ENCODE assay signal across 8 mouse cellular contexts in genomic region chr10:75060217-75060842, GRCm38 (mm10). TPM values are rescaled to one million over a fixed set of nuclear protein-coding genes. Genes with fewer than 3 reads are reported as not detected.
DNase-seq lines count a peak whose midpoint lies in the region; ATAC-seq lines count a peak whose summit lies in the region.

Bcr (plus strand) TSS chr10:75060592.

- H3K4me3 ChIP-seq in intestine, embryonic 14.5 days (ENCODE audit: low read depth, low read length), result peak within 1 kb of the TSS; percentile 79
- peak within 1 kb of the TSS; percentile 91 for H3K4me3 ChIP-seq in limb, embryonic 10.5 days
- peak within 1 kb of the TSS; percentile 93 for H3K4me3 ChIP-seq in midbrain, embryonic 12.5 days

- H3K9me3 ChIP-seq in intestine, embryonic 14.5 days (ENCODE audit: control insufficient read depth, low read length), result no peaks in the 10 kb centered on the region
- H3K9me3 ChIP-seq in limb, embryonic 10.5 days (replicated peaks), result no peaks in the 10 kb centered on the region
- H3K9me3 ChIP-seq in midbrain, embryonic 12.5 days, result no peaks in the 10 kb centered on the region

- H3K36me3 ChIP-seq in intestine, embryonic 14.5 days (ENCODE audit: control insufficient read depth, insufficient read depth, low read length), result no peaks in the 10 kb centered on the region; the same call in 1 of the 2 replicates
- peaks cover 13% of the 10 kb centered on the region for H3K36me3 ChIP-seq in limb, embryonic 10.5 days
- no peaks in the 10 kb centered on the region for H3K36me3 ChIP-seq in midbrain, embryonic 12.5 days

- ATAC-seq in intestine, embryonic 14.5 days (replicated peaks; ENCODE audit: low FRiP score, low TSS enrichment, low read depth), result peak; percentile 82
- ATAC-seq in midbrain, embryonic 12.5 days (ENCODE audit: low FRiP score, low read depth), result peak; percentile 83
- no peak for ATAC-seq in erythroid progenitor cell, adult 5-6 weeks (replicated peaks; ENCODE audit: low FRiP score, poor library complexity, severe bottlenecking)

- WGBS in intestine, embryonic 14.5 days, result 2% methylated on average over 42 of the region's 73 CpGs
- WGBS in limb, embryonic 10.5 days, result 1% methylated on average over 48 of the region's 73 CpGs
- WGBS in midbrain, embryonic 12.5 days, result 0% methylated on average over 33 of the region's 73 CpGs

- DNase-seq in ZHBTc4 (ENCODE audit: low read depth, low spot score), result peak; percentile 84
- peak; percentile 78 to 86 for DNase-seq in cerebellum, postnatal 36 days
- DNase-seq in gastrocnemius, postnatal 25 days, result peak; percentile 78
- peak; percentile 78 for DNase-seq in intestine, embryonic 14.5 days (ENCODE audit: low spot score)
- DNase-seq in limb, embryonic 10.5 days (ENCODE audit: low spot score), result peak; percentile 87
- peak; percentile 44 for DNase-seq in skeletal muscle tissue, adult 2 months (ENCODE audit: low read depth, low spot score)

- H3K4me1 ChIP-seq in intestine, embryonic 14.5 days (replicated peaks; ENCODE audit: control insufficient read depth, insufficient read depth, low read length), result peaks cover 33% of the 10 kb centered on the region
- H3K4me1 ChIP-seq in limb, embryonic 10.5 days, result peaks cover 62% of the 10 kb centered on the region
- H3K4me1 ChIP-seq in midbrain, embryonic 12.5 days, result peaks cover 69% of the 10 kb centered on the region

- 0 out of 2 replicates have a peak within 1 kb of the TSS, but pooled peaks have one; percentile 11 for H3K27ac ChIP-seq in intestine, embryonic 14.5 days (ENCODE audit: low read depth)
- H3K27ac ChIP-seq in limb, embryonic 10.5 days, result peak within 1 kb of the TSS; percentile 91
- H3K27ac ChIP-seq in midbrain, embryonic 12.5 days (replicated peaks), result peak within 1 kb of the TSS; percentile 84

- no peaks in the 10 kb centered on the region for H3K27me3 ChIP-seq in intestine, embryonic 14.5 days (replicated peaks; ENCODE audit: control insufficient read depth, insufficient read depth, low read length)
- H3K27me3 ChIP-seq in limb, embryonic 10.5 days (ENCODE audit: low read depth, poor library complexity, severe bottlenecking), result peaks cover 7% of the 10 kb centered on the region; the same call in 1 of the 2 replicates
- H3K27me3 ChIP-seq in midbrain, embryonic 12.5 days, result peaks cover 21% of the 10 kb centered on the region

- H3K9ac ChIP-seq in intestine, embryonic 14.5 days (ENCODE audit: low read length), result peak within 1 kb of the TSS; percentile 65
- H3K9ac ChIP-seq in midbrain, embryonic 12.5 days (replicated peaks), result peak within 1 kb of the TSS; percentile 87

- peak within 1 kb of the TSS; percentile 60 for H3K4me2 ChIP-seq in intestine, embryonic 14.5 days (ENCODE audit: low read length)
- H3K4me2 ChIP-seq in midbrain, embryonic 12.5 days (replicated peaks), result peak within 1 kb of the TSS; percentile 73

RNA-seq across cellular contexts. Expression of gene Bcr, which starts in this region (rescaled TPM):
- total RNA-seq in gastrocnemius, postnatal 25 days (2021), result 1 to 10 TPM; 3.6 to 4.8 TPM
- 11.3 and 14.4 TPM in 2 replicates for polyA plus RNA-seq in intestine, embryonic 14.5 days (2014; fragmentation: Nextera tagmentation; extraction: Ambion mirVana)
- polyA plus RNA-seq in limb, embryonic 10.5 days (2016; fragmentation: Nextera tagmentation; extraction: Ambion mirVana), result 7.0 and 7.6 TPM in 2 replicates
- 10.8 and 11.7 TPM in 2 replicates for polyA plus RNA-seq in midbrain, embryonic 12.5 days (2016; fragmentation: Nextera tagmentation; extraction: Ambion mirVana)
- 2.5 and 5.8 TPM in 2 replicates for total RNA-seq in erythroid progenitor cell, adult 5-6 weeks (2015; ENCODE audit: low replicate concordance)
- 2.7 and 5.4 TPM in 2 replicates for total RNA-seq in erythroid progenitor cell, adult 5-6 weeks (2017; ENCODE audit: low replicate concordance)

Comparison
In these comparisons a context has a peak if more than half of its experiments do, and no peak if none do; other contexts are left out.
1. H3K27ac ChIP-seq: peak in every context shown above with its lines; median percentile 91 in limb, embryonic 10.5 days; 84 in midbrain, embryonic 12.5 days; 11 in intestine, embryonic 14.5 days.